Mouse (Mus musculus) ovary, postnatal 10 days (tissue): ENCODE data around the gene Gas2l1.
A peak's percentile ranks its signal among the peaks of the same experiment; 100 is the strongest.
"Not testable (repeated sequence)": the region's sequence is repeated elsewhere in the genome, so short reads cannot be mapped to it uniquely, and the experiment has no call there.

Experiments
- DNase-seq: peaks from one replicate; pipeline ENCODE4 v3.0.0; 2022; ENCODE audit warnings: low spot score

The Gas2l1 gene

DNA sequence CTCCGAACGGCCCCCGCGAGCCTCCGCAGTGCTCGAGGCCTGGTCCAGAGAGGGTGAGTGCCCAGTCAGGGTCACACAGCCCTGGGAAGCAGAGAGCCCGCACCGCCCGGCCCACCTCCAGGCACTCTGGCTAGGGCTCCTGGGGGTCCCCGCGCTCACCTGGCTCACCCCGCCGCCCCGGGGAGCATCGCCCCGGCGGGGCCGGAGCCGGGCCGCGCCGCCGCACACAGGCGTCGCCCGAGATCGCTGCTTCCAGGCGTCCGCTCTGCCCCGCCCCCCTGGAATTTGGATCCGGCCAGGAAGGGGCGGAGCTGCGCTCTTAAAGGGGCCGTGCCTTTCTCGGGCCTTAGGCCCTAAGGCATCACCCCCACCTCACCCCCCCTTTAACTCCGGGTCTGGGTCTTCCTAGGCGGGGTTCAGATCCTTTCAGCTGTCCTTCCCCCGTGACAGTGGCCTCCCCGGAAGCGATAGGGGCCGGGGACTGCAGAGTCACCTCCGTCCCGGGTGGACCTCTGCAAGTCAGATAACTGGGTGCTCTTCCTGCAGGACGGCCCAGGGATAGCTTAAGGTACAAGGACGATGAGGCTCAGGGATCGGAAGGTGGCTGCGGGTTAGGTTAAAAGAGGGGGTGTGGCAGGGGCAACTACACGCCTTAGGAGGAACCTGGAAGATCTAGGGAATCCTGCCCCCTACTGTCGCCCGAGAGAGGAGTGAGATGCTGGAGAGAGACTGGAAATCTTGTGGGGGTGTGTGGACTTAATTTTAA lies at the start of gene Gas2l1:
Gene Gas2l1, minus strand, starts transcription at position 272 of the 766 bp plus-strand sequence.
- DNase-seq: peak; percentile 75

DNA sequence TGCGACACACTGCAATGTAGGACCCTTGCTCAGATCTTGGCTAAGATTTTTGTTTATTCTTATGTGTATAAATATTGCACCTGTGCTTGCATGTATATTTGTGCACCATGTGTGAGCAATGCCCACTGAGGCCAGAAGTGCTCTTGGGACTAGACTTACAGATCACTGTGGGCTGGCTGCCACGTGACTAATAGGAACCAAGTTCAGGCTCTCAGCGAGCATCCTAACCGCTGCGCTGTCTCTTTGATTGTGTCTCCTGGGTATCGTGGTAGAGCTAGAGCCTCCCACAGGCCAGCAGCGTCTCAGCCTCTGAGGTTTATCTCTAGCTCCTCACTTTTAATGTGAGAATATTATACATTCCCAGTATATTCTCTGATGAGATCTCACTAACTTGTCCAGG lies 48.5 kb upstream of the Gas2l1 start:
- DNase-seq: no peak

DNA sequence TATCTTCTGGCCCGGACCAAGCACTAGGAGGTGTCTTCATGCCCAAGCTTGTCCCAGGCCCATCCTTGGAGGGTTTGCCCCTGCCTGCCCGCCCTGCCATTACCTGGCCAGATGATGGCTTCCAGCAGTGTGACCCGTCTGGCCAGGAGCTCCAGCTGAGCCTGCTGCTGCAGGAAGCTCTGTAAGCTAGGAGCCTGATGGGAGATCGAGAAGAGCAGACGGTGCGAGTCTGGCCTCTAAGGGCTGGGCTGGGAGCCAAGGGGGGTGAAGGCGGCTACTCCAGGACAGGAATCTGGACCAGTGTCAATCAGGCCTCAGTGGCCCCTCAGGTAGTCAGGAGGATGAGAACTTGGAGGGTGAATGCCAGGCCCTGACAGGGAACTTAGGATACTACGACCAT lies 44.3 kb upstream of the Gas2l1 start:
- DNase-seq: no peak

DNA sequence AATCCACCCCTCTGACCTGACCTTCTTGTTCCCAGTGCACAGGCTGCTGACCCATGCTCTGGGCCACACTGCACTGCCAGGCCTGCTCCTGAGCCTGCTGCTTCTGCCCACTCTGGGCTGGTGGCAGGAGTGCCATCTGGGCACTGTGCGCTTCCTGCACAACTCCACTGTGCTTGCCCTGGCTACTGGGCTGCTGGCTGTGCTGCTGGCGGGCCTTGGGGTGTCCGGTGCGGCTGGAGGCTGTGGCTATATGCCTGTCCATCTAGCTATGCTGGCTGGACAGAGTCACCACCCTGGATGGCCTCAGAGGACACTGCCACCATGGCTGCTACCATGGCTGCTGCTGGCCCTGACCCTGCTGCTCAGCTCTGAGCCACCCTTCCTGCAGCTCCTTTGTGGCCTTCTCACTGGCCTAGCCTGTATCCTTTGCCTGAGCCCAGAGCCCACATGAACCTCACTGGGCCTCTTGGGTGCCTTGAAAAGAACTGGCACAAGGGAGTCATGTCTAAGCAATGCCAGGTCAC lies 38.9 kb upstream of the Gas2l1 start:
- no peak for DNase-seq

DNA sequence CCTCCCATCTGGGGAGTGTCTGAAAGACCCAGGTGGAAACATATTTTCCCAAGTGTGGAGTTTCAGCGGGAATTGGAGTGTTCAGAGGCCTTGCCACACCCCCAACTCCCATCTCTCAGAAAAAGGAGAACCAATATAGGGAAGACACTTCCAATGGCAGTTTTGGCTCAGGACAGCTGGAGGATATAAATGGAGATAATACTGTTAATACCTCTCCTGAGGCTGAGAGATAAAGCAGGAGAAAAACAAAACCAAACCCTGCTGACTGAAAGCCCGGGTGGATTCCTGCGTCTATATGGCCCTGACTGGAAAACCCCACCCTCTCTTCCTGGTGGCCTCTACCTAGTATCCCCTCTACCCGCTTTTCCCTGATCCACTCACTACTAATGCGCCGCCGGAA lies 37.3 kb upstream of the Gas2l1 start:
- DNase-seq: no peak

DNA sequence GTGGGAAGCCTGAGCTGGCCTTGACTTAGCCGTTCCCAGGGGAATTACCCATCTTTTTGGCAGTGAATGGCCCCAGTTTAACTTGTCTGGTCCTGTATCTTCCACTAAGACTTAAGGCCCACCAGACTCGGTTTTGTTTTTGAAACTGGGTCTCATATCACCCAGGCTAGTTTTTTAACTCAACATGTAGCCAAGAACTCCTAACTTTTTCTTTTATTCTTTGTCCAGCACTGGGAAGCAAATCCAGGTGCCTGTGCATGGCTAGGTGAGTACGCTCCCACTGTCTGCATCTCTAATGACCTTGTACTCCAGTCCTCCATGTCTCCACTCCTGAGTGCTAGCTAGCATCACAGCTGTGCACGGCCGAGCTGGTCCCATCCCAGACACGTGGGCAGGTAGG lies 36.5 kb upstream of the Gas2l1 start:
- DNase-seq: no peak

DNA sequence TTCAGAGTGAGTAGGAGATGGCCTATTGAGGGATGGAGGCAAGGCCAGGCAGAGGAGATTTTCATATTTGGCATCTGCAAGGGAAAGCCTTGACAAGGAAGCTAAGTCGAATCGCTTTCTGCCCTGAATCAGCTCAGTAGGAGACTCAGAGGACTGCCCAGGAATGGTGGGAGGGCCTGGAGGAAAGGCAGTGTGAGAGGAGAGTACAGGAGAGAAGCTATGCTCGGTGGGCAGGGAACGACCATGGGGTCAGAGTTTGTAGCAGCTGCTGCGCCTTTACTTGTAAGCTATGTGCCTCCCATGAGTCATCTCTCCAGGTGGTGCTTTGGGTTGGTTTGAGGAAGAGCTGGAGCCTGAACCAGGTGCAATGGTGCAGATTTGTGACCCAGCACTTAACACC lies 35.7 kb upstream of the Gas2l1 start:
- DNase-seq: no peak

DNA sequence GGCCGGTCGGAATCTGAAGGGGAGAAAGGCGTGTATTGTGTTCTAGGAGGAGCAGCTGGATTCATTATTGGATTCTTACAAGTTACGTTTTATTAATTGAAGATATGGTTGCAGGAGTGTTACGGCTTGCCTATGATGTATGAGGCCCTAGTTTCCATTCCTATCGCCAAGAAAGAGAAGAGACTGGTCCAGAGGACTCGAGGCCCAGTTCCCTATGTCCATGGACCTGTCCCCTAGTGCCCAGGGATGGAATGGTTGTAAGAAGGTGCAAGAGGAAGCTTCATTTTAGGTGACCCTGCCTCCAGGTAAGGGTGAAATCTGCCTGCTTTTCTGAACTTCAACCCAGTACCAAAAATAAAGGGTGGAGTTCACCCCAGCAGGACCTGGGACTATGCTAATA lies 35.2 kb upstream of the Gas2l1 start:
- no peak for DNase-seq

DNA sequence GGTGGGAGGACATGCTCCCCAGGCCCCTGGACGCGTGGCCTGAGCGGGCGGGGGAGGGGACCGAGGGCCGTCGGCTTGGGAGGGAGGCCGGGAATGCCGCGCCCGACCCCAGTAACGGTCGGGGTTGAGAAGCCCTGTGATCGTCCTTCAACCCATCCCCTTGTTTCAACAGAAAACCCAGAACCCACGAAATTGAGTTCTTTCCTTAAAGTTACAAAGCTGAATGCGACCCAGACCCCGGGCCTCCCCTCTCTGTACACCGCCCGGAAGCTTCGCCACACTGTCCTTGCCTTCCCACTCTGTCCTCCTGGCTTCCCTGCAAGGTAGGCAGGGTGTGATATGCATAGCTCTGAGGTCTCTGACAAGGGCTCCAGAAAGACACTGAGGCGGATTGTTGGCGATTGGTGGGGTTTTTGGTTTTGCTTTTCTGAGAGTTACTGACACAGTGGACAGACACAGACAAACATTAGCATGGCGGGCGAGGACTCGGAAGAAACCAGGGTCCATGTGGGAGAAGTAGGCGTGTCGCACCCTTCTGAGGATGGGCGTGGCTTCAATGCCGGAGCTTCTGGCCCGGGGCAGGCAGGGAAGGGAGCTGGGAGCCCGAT lies 34.6 kb upstream of the Gas2l1 start:
- peak; percentile 52 for DNase-seq

DNA sequence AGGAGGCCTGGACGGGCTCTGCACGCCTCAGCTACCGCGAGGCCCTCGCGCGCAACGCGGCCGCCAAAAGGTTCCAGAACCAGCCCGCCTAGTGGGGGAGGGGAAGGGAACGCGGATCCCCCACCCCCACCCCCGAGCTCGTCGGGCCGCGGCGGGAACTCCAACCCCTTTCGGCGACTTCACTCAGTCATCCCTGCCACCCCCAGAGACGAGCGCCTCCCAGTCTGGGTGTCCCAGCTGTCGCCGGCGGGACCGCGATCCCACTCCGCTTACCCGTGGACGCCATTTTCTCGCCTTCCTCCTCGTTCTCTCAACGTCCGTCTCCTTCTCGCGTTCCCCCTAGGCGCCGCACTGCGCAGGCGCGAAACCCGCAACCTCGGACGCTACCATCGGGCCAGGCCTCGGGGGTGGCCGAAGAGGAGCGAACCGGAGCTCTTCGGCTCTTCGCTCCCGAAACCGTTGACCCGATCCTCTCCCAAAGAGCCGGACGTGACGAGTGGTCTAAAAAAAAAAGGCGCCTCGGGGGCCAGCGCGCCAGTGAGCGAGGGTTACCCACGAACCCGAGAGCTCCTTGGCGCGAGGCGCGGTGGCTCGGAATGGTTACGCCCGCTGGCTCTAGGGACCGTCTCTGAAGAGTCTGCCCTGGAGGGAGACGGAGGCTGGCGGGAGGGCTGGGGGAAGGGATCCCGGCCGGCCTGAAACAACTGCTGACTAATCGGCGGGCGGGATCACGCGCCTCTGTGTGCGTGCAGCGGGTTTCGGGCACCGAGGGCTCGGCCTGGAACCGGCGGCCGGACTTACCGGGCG lies 33.8 kb upstream of the Gas2l1 start, which contains the start of the genes Rhbdd3 and Ewsr1:
Gene Rhbdd3, plus strand, starts transcription at position 191 of the 807 bp plus-strand sequence.
Gene Ewsr1, minus strand, starts transcription at position 531 of the 807 bp plus-strand sequence.
- DNase-seq: peak; percentile 100

DNA sequence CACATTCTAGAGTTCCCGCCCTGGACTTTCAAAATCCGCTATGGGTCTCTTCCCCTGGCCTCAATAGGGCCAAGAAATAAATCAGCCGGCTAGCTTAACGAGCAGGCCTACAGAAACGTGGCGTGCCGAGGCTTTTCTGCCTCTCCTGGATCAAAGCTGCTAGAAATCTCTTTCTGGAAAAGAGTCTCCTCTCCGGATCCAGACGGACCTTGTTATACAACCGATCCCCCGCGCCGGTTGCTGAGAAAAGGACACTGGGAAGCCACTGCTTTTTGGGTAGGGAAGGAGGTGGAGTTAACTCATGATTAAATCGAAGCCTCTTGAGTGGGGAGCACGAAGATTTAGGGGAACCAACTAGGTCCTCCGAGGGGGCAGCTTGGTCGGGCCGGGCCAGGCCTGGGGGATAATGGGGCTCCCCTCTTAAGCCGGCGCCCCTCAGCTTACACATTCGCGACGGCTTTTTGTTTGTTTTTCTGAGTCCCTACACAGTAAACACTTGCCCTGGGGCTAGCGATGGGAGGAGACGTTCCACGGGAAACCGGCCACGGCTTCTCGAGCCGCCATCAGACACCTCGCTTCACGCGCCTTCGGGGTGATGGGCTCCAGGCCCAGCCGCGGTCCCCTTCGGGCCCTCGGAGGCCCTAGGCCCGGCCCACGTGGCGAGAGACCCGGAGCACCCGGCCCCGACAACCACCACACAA lies 33.1 kb upstream of the Gas2l1 start:
- peak; percentile 45 for DNase-seq

DNA sequence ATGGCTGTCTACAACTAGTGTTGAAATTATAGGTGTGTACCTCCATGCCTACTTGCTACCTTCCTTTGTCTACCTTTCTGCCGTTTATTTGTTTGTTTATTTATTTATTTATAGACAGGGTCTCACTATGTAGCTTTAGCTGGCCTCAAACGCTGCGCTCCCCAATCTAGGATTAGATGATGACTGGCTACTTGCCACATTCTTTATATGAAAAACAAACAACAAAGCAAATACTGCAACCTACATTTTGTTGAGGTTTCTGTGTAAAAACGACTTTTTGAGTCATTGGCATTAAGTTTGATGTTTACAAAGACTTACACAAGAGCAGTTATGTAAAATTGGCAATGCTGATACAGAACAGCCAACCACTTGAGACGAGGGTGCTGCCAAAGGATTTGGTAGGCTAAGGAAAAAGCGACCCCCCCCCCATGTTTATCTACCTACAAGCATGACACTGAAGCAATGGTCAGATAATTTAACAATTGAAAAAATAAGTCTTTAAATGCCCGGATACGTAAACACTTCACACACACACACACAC lies 31.4 kb upstream of the Gas2l1 start:
- DNase-seq: no peak

DNA sequence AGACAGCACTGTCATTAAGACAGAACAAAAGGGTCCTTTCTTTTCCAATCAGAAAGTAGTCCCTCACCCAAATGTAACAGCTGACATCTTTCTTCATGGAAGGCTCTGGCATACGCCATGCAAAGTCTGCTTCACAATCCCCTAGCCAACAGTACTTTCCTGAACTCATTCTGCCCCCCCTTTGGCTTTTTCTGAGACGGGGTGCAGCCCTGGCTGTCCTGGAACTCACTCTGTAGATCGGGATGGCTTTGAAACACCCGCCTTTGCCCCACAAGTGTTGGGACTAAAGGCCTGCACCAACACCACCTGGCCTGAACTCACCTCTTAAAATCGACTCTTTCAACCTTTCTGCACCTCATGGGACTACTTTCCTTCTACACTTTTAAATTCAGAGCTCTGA lies 30.8 kb upstream of the Gas2l1 start:
- DNase-seq: no peak

DNA sequence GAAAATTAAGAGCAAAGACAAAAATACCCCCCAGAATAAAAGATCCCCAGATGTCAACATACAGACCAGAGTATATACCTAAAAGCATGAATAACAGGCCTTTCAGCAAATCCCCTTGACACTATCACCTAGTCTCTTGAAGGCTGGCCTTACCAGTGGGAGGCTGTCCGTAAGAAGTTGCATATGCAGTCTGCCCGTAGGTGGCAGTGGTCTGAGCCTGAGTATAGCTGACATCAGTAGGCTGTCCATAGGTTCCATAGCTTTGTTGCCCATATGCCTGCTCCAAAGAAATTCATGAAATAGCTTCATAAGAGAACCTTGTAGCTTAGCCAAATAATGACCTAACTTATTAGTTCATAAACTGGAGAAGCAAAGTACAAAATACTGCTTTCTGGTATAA lies 26.6 kb upstream of the Gas2l1 start:
- DNase-seq: no peak

DNA sequence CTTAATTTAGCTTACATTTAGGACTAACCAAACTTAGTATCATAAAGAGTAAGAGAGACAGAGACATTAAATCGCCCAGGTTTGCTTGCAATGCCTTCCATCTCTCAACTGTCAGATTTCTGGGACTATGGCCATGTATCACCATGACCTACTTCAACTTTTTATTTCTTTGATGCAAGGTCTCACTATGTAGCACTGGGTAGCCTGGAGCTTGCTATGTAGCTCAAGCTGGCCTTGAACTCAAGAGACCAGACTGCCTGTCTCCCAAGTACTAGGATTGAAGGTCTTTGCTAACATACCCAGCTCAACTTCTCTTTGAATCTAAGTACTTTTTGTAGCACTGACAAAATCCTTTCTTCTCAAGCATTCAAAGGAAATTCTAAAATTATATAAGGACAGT lies 24.0 kb upstream of the Gas2l1 start:
- DNase-seq: no peak

DNA sequence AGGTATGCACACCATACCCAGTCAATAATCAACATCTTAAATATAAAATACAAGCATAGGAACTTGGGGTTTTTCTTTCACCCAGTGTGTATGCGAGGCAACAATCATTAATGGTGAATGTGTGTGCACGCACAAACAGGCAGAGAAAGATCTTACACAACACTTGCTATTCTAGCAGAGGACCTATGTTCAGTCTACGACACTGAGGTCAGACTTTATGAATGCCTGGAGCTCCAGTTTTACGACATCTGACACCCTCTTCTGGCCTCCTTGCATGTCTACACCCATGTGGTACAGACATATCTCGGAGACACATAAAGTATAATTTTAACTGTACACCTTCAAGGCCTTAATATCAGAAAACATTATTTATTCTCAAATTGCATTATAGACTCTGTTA lies 11.7 kb upstream of the Gas2l1 start:
- not testable (repeated sequence) for DNase-seq

DNA sequence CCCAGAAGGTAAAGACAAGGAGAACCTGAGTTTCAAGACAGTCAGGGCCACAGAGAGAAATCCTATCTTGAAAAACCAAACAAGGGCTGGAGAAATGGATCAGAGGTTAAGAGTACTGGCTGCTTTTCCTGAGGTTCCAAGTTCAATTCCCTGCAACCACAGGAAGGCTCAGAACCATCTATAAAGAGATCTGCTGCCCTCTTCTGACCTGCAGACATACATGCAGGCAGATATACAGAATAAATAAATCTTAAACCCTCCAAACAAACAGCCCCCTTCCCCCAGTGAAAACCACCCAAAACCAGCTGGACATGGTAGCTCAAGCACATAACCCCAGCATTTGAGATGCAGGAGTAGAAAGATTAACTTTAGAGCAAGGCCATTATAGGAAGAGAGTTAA lies 10.6 kb upstream of the Gas2l1 start:
- no peak for DNase-seq

DNA sequence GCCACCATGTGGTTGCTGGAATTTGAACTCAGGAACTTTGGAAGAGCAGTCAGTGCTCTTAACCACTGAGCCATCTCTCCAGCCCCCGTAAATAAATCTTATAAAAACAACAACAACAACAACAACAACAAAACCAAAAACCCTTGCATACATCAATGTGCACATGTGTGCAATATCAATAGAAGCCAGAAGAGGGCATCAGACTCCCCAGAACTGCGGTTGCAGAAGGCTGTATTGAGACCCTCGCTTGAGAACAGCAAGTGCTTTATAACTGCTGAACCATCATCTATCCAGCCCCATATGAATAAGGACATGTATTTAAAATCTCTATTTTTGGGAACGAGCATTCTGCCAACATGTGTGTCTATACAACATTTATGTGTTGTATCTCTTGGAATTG lies 9.8 kb upstream of the Gas2l1 start:
- DNase-seq: no peak

DNA sequence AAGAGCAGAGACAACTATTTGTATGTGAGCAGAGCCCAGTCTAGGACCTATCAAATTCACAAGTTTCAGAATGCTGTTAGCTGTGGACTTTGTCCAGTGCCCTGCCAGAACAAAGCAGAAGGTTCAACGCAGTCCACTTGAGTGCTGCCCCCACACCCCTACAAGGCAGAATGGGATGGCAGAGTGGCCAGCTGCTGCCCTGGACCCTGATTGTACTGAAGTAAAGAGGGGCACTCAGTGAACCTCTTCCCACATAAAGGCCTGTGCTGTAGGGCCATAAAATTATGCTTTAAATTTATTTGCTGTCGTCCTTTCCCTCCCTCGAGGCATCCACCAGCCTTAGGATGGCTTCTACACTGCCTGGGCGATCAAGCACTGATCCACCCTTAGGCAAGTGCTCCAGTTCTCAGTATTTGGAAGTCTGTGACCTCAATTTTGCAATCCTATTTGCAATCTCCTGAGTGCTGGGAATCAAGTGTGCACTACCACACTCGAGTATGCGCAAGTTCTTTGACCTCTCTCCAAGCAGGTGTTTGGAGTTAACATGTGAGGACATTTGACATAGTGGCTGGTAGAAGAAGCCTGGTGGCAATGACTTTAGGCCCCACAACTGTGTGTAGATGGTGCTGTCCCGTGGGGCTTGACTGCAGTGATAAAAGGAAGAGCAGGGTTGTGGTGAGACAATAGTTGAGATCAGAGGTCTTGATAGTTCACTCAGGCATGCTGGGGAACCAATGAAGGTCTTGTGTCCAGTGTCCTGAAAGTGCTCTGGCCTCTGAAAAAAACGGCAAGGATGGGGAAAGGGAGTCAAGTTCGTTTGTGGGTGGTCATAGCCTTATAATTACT lies 3.2 kb upstream of the Gas2l1 start:
- DNase-seq: no peak

DNA sequence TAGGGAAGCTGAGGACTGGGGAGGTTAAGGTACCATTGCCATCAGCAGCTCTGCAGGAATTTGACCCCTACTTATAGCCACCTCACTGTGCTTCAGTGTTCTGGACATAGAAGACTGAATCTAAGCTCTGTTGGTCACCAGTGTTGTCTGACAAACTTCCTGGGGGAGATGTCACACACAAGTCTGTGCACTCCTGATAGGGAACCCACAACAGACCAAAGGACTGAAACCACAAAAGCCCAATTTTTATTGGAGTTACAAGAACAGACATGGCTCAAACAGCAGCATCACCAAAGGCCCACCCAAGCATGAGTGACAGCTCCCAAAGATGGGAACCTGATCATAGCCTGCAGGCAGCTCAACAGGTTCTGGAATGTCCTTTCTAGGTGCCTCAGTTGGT lies 1.9 kb upstream of the Gas2l1 start:
- DNase-seq: no peak
